Mouse (Mus musculus) heart, adult 2 months (tissue): ENCODE measurements around the gene Sec62. TPM values are rescaled to one million over a fixed set of nuclear protein-coding genes. Genes with fewer than 3 reads are reported as not detected.

Experiments
- DNase-seq, 2 experiments: peaks; one replicate each; pipeline ENCODE4 v3.0.0; 2021
- H3K27ac ChIP-seq: fragments of 200-600 bp; 2 replicates; pipeline ENCODE4 v1.8.1; 2022
- H3K27me3 ChIP-seq: fragments of 200-500 bp; 2 replicates; pipeline ENCODE4 v1.6.1; 2012; ENCODE audit warnings: mild to moderate bottlenecking, low read length, inconsistent platforms, mixed read lengths; ENCODE audit not compliant: control insufficient read depth, insufficient read depth
- H3K36me3 ChIP-seq: fragments of 200-500 bp; 2 replicates; pipeline ENCODE4 v1.6.1; 2012; ENCODE audit warnings: low read length, inconsistent platforms; ENCODE audit not compliant: control insufficient read depth, insufficient read depth
- H3K4me1 ChIP-seq: fragments of 200-500 bp; 2 replicates; pipeline ENCODE4 v1.6.1; 2011; ENCODE audit warnings: low read length; ENCODE audit not compliant: control insufficient read depth, insufficient read depth
- H3K4me3 ChIP-seq: fragments of 200-600 bp; 2 replicates; pipeline ENCODE4 v1.8.1; 2022
- H3K79me2 ChIP-seq: fragments of 200-500 bp; replicated peaks from 2 replicates; pipeline ENCODE4 v1.6.1; 2012; ENCODE audit warnings: mild to moderate bottlenecking, inconsistent platforms, low read length, moderate library complexity, mixed read lengths; ENCODE audit not compliant: control insufficient read depth, insufficient read depth
- H3K9ac ChIP-seq: fragments of 200-500 bp; 2 replicates; pipeline ENCODE4 v1.6.1; 2012; ENCODE audit warnings: low read depth, mild to moderate bottlenecking, control low read depth, inconsistent platforms, low read length, mixed read lengths
- CTCF ChIP-seq: fragments of 200-600 bp; IDR thresholded peaks from 2 replicates; pipeline ENCODE4 v1.8.1; 2022; ENCODE audit warnings: antibody characterized with exemption, mild to moderate bottlenecking, moderate library complexity
- EP300 ChIP-seq: fragments of 200-500 bp; IDR thresholded peaks from 2 replicates; pipeline ENCODE4 v1.6.1; 2011; ENCODE audit warnings: low read depth, low read length, control low read depth; ENCODE audit not compliant: insufficient read depth
- POLR2A ChIP-seq: fragments of 200-500 bp; IDR thresholded peaks from 2 replicates; pipeline ENCODE4 v1.6.1; 2011; ENCODE audit warnings: mild to moderate bottlenecking, low read depth, low read length, control low read depth; ENCODE audit not compliant: insufficient read depth
- WGBS: fragments of 180-500 bp; shearing (Covaris S2); methylation state at CpG from one replicate; pipeline ENCODE4 v1.1.7; 2018; 5-methylcytosine and 5-hydroxymethylcytosine counted together
- intact Hi-C: fragments of 180-260 bp; cut with DNase I; formaldehyde crosslinking; loops from one replicate; pipeline ENCODE4 v1.15.1; 2025
- long read RNA-seq: library from polyadenylated mRNA; stranded (forward); transcript quantifications from one replicate; pipeline ENCODE4 v2.0.0, GENCODE M21; 2021
- polyA plus RNA-seq: library from polyadenylated mRNA; depleted of rRNA; stranded (reverse); fragments of >200 nt; gene quantifications from 2 replicates; pipeline ENCODE4 v1.2.3, GENCODE M21; 2012; rRNA removed
- total RNA-seq, 2 experiments: library from RNA; stranded (reverse); gene quantifications; 2 replicates each; pipeline ENCODE4 v1.2.3; 2021

Gene Sec62
- total RNA-seq, result 10 to 100 TPM; 36.6 to 41.5 TPM
- polyA plus RNA-seq, result 12.9 and 19.7 TPM in 2 replicates
- long read RNA-seq, transcript Sec62-201 (8 exons, 3,967 nt), result major isoform, 66 of 96 reads
- long read RNA-seq, partial matches to known transcripts, result 23 of 96 reads
- long read RNA-seq, other reads (novel, unspliced or antisense), result 6 of 96 reads

DNA sequence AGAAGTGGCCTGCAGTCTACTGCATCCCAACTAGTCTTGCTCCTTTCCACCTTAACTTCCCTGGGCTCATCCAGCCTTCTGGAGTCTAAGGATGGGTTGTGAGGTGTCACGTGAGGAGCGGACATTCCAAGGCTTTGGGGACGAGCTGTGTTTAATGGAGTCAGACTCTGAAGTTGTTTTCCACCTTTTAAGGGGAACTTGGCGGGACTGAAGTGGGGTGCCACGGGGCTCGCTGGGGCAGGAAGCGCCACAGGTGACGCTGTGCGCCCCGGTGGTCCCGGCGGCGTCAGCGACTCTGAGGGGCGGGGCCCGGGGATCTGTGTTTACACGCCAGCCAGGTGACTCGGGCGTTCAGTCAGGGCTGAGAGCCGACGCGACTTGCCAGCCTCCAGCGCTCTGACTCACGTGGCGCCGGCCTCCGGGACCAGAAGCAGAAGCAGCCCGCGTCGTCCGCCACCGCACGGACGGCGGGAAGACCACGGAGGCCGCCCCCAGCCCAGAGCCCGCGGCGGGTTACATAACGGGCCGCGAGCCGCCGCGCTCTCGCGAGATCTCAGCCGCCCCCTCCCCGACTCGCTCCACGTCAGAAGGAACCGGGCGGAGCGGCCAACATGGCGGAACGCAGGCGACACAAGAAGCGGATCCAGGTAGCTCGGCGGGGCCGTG lies at the start of gene Sec62:
Sec62 (plus strand) TSS at position 139 of the 666 bp plus-strand sequence.
- TF ChIP-seq EP300, result no peak
- TF ChIP-seq POLR2A, result peak; percentile 91
- Histone ChIP-seq H3K4me3 (peak within 1 kb of the TSS; percentile 92), H3K27me3 (no peaks in the 10 kb centered on the region), H3K4me1 (peaks cover 6% of the 10 kb centered on the region), H3K36me3 (peaks cover 10% of the 10 kb centered on the region), H3K79me2 (peaks cover 5% of the 10 kb centered on the region; the same call in 1 of the 2 replicates), H3K27ac (peak within 1 kb of the TSS; percentile 98), H3K9ac (peak within 1 kb of the TSS; percentile 100)
- intact Hi-C loops, result loop anchor here (1.0 to 10.0 kb wide), 4 partner anchors 172 to 1988 kb away; partner anchors contain the start of genes Phc3, Rpl22l1 and Skil
- WGBS, result under 1% methylated on average over 62 of the region's 62 CpGs
- peak; percentile 95 to 97 for DNase-seq

DNA sequence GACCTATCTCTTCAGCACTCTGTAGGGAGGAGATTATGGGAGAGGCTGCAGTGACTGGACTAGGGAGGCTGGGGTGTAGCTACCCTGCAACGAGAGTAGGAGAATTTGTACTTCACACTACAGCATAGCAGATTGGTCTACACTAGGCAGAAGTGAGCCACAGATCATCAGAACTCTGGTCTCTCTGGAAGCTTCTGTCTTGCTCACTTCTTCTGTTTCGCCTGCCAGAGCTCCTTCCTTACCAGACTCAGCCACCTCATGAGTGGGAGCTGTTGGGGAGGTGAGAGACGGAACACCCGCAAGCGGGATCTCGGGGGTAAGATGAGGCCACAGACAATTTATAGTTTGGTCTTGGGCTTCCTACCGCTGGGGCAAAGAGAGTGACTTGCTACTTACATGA lies 49.8 kb upstream of the Sec62 start:
- H3K36me3 ChIP-seq, result no peaks in the 10 kb centered on the region
- DNase-seq, result no peak
- intact Hi-C loops, result no loop called here
- no peak overlapping the region for H3K9ac ChIP-seq
- H3K4me3 ChIP-seq, result no peak overlapping the region
- no peak overlapping the region for H3K27ac ChIP-seq
- TF ChIP-seq EP300 (no peak), CTCF (no peak), POLR2A (no peak)
- 89% methylated on average over 7 of the region's 7 CpGs for WGBS
- no peaks in the 10 kb centered on the region for H3K4me1 ChIP-seq
- no peaks in the 10 kb centered on the region for H3K79me2 ChIP-seq
- no peaks in the 10 kb centered on the region for H3K27me3 ChIP-seq

DNA sequence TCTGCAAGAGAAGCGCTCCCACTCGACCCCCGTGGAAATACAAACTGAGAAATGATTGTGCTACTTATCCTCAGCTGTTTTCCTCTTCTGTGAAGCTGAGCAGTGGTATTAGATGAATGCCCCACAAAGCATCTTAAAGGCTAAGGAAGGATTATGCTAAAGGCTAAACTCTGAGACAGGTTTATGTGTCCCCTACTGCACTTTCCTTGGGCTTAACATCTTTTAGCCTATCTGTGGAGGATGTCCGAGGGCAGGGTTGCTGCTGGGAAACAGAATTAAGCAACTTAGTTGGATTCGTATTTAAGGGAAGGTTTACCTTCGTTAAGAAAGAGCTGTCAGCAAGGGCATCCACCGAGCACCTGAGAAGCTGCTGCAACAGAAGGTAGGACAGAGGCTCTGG lies 46.7 kb upstream of the Sec62 start, which contains the start of gene Samd7:
Samd7 (plus strand) TSS at position 288 of the 400 bp plus-strand sequence.
- intact Hi-C loops, result no loop called here
- Histone ChIP-seq H3K36me3 (no peaks in the 10 kb centered on the region), H3K27ac (no peak within 1 kb of the TSS), H3K27me3 (no peaks in the 10 kb centered on the region), H3K4me3 (no peak within 1 kb of the TSS), H3K79me2 (no peaks in the 10 kb centered on the region), H3K4me1 (no peaks in the 10 kb centered on the region), H3K9ac (no peak within 1 kb of the TSS)
- TF ChIP-seq EP300 (no peak), CTCF (no peak), POLR2A (no peak)
- no peak for DNase-seq
- 79% methylated on average over 7 of the region's 7 CpGs for WGBS

DNA sequence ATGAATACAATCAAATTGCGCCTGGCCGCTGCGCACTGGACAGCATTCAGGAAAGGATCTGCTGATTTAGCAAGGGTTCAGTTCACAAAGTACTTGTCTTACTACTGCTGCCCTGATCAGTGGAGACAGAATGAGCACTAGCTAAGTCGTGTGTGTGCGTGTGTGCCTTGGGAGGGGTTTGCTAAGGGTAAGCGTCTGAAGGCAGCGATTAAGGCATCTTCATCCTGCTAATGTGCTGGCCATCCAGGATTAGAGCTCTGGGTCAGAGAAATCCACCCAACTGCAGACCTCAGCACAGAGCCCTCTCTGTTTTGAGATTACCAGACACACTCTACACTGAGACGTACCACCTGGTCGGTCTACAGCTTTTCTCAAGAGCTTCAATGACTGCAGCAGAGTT lies 44.4 kb upstream of the Sec62 start:
- TF ChIP-seq EP300 (no peak), CTCF (no peak), POLR2A (no peak)
- no peaks in the 10 kb centered on the region for H3K27me3 ChIP-seq
- no peak for DNase-seq
- H3K4me1 ChIP-seq, result no peaks in the 10 kb centered on the region
- no peak overlapping the region for H3K9ac ChIP-seq
- H3K27ac ChIP-seq, result no peak overlapping the region
- intact Hi-C loops, result no loop called here
- no peaks in the 10 kb centered on the region for H3K36me3 ChIP-seq
- no peak overlapping the region for H3K4me3 ChIP-seq
- 77% methylated on average over 9 of the region's 9 CpGs for WGBS
- H3K79me2 ChIP-seq, result no peaks in the 10 kb centered on the region

GRCm38 (mm10) chr3:30754696-30755095 lies 38.0 kb upstream of the Sec62 start:
- intact Hi-C loops, result no loop called here
- no peak for DNase-seq
- no peak overlapping the region for H3K9ac ChIP-seq
- H3K27me3 ChIP-seq, result no peaks in the 10 kb centered on the region
- no peaks in the 10 kb centered on the region for H3K36me3 ChIP-seq
- H3K4me3 ChIP-seq, result no peak overlapping the region
- no peaks in the 10 kb centered on the region for H3K79me2 ChIP-seq
- no peak overlapping the region for H3K27ac ChIP-seq
- TF ChIP-seq POLR2A, result no peak
- no peak for TF ChIP-seq CTCF
- TF ChIP-seq EP300, result no peak
- no peaks in the 10 kb centered on the region for H3K4me1 ChIP-seq
- 95% methylated on average over 4 of the region's 4 CpGs for WGBS

- DNase-seq, result no peak
- H3K36me3 ChIP-seq, result no peaks in the 10 kb centered on the region
- H3K79me2 ChIP-seq, result no peaks in the 10 kb centered on the region
- intact Hi-C loops, result no loop called here
- TF ChIP-seq POLR2A (no peak), CTCF (no peak), EP300 (no peak)
- 87% methylated on average over 4 of the region's 4 CpGs for WGBS
- H3K4me1 ChIP-seq, result no peaks in the 10 kb centered on the region
- no peak overlapping the region for H3K4me3 ChIP-seq
- no peak overlapping the region for H3K27ac ChIP-seq
- no peaks in the 10 kb centered on the region for H3K27me3 ChIP-seq
- H3K9ac ChIP-seq, result no peak overlapping the region
Measured at GRCm38 (mm10) chr3:30764877-30765276, 27.8 kb upstream of the Sec62 start.
